Mouse (Mus musculus): ENCODE measurements around the gene Hoxd11.

Gene Hoxd11

GRCm38 (mm10) chr2:74731055-74731454, 51.7 kb downstream of the Hoxd11 start:
- DNase-seq: no peak

GRCm38 (mm10) chr2:74731799-74732512, 52.6 kb downstream of the Hoxd11 start:
- DNase-seq: no peak

GRCm38 (mm10) chr2:74732513-74733316, 53.4 kb downstream of the Hoxd11 start:
- DNase-seq: peak; percentile 50 to 61

GRCm38 (mm10) chr2:74733317-74733661, 53.9 kb downstream of the Hoxd11 start:
- DNase-seq: peak in 1 of 2 experiments; percentile 32

GRCm38 (mm10) chr2:74733765-74734164, 54.4 kb downstream of the Hoxd11 start:
- peak in 1 of 2 experiments; percentile 18 for DNase-seq

- peak; percentile 42 to 54 for DNase-seq
These were observed 55.1 kb downstream of the Hoxd11 start for GRCm38 (mm10) chr2:74734451-74734850.

GRCm38 (mm10) chr2:74734996-74735811, 55.8 kb downstream of the Hoxd11 start:
- DNase-seq: peak in 1 of 2 experiments; percentile 29

- DNase-seq: peak; percentile 40 to 50
These were observed 56.7 kb downstream of the Hoxd11 start for GRCm38 (mm10) chr2:74735851-74736687.

All from kidney, postnatal 4 days (tissue).